Mouse (Mus musculus): ENCODE data around the gene Arhgap22.

Gene Arhgap22

DNA sequence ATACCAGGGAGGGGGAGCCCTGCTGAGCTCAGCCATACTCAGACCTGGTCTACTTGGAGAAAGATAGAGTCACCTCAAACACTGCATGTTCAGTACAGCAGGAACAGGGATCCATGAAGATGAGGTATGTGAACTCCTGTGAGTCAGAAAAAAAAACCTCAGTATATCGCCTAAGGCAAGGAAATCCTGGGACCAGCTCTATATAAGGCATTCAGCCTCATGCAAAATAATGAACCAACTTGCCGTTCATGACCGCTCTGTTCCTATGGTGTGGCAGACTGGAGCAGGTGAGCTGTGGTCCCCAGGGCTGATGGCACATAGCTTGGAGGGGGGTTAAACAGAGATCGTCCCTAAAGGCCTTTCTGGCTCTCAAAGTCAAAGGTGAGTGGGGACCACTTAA, 68.6 kb downstream of the Arhgap22 start:
- DNase-seq: no peak

DNA sequence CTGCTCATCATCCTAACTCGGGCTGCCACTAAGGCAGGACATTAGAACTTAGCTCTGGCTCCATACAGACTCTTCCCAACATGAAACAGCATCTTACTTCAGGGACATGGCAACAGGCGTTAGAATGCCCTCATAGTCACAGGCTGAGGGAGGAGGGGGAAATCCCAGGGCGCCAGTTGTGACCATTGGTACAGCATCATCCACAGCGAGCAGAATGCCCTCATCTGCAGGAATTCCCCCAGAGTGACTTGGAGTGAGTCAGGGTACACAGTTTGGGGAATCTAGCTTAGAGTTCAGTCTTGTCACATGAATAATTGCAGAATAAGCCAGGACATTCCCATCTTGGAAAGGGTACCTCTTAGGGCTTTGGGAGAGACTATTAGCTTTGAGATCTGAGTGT, 74.1 kb downstream of the Arhgap22 start:
- no peak for DNase-seq

DNA sequence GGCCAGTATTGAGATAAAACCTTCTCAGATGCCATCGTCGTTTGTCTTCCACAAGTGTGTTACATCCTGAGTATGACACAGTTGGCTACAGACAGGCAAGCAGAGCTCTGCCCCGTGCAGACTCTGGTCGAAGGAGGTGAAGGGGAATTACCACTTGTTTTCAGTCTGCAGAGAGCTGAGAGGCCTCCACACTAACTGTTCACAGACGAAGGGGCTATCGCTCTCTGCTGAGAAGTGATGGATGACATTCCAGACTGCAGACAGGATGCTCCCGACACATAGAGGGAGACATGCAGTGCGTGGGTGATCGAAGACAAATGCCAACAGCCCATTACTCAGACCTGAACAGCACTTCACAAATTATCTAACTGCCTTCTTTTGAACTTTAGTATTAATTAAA, 76.2 kb downstream of the Arhgap22 start:
- DNase-seq: no peak

DNA sequence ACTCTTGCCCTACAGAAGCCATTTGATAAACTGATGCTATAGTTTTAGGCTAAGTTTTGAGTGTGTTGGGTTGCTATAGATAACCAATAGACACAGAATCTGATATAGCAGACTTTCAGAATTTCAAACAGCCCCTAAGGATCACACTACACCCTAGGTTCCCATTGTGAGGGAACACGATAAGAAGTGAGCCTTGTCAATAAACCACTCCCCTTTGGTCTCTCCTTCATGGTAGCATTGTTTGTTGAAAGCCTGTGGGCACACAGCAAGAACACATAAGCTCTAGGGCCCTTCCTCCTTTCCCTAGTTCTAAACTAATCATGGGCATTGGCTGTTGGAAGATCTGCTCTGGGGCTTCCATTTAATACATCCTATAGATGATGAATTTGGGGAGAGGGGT, 80.7 kb downstream of the Arhgap22 start:
- no peak for DNase-seq

DNA sequence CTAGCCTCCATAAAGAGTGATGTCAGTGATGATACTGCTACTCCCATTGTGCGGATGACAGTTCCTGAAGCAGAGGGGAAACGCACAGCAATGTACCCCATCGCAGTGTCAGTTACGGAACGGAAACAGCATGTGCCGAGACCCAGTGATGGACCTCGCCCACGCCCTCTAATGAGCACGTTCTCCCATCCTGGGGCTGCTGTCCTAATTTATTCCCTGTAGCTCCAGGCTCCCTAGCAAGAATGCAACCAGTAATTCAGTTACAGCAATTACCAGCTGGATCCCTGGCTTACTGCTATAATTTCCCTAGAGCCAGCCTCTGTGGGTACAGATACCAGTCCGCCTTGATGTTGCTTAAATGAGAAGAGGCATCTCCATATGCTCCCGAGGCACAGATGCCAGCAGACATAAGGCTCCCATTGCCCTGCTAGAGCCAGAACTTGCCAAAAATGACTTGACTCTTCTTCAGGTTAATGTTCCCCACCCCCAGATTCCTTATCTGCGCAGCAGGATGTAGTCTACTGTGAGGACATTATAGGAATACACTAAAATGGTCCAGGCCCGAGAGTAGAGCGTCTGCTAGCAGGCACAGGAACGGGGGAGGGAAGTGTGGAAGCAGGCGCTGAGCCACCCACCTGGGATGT, 83.0 kb downstream of the Arhgap22 start:
- no peak for DNase-seq

DNA sequence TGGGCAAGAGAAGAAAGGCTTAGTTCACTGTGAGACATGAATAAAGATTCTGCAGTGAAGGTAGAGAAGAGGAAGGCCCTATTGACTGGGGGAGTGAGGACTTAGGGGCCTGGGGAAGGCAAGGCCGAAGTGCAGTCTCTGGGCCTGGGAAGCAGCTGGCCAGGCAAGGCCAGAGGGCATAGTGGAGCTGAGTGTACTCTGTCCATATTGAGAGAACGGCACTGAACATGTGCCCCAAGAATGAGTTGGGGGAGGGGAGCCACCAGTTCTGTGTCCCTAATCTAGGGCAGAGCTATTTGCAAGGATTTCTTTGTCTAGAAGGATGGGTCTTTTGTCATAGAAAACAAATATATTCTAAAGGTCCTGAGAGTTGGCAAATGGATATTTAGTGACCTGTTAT, 86.8 kb downstream of the Arhgap22 start:
- no peak for DNase-seq

DNA sequence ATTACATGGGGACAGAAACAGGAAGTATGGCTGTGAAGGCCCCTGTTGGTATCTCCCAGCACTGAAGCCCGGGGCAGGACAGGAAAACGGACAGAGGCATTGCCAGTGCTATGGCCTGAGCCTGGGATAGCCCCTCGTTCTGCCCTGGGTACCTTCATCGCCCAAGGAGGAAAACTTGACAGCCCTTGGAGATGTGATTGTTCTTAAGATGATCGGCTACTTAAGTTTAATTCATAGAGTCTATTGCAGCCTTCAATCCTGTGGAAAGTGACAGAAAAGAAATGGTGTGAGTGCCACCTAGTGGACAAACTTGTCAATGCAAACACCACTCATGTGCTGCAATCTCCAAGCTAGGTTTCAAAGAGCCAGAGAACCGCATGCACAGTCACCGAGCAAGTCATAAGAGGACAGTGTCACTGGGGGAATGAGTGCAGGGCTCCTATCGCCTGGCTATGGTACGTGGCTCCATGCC, 89.6 kb downstream of the Arhgap22 start:
- peak; percentile 86 for DNase-seq

DNA sequence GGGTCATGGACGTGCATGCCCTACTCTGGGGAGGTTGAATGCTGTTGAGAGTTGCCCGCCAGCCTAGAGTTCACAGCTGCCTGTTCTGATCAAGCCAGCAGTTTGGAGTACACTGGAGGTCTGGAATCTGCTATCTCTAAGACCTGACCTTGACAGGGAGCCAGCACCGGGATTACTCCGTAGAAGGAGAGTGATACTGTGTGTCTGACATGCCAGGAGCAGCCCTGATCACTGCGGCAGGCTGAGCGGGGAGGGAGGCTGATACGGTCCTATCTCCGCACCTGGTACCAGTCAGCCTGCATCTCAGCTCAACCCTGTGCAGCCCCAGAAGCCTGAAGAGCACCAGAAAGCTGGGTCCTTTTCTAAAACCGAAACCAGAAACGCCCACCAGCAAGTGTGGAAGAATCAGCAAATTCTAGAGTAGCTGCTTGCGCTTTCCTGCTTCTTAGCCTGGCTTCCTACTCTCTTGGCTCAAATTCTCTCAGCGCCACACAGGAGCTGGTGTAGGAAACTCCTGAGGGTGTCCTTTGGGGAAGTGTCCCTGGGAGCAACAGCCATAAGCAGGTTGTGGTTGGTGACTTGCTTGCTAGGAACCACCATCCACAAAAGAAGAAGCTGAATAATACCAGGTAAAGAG, 91.9 kb downstream of the Arhgap22 start:
- no peak for DNase-seq

DNA sequence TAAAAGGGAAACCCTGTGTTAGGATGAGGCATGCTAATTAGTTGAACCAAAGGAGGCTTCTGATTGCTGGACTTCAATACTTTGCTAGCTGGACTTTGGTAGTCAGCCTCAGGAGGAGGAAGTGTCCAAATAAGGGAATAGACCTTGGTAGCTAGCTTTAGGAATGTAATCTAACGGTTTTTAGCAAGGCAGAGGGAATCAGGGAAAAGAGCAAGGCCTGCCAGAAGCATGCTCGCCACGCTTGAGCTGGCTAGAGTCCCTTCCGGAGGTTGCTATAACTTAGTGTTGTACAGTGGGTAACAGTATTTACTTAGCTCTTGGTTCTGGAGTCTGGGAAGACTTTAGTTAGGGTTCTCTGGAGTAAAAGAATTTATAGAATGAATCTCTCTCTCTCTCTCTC, 96.9 kb downstream of the Arhgap22 start:
- DNase-seq: no peak

DNA sequence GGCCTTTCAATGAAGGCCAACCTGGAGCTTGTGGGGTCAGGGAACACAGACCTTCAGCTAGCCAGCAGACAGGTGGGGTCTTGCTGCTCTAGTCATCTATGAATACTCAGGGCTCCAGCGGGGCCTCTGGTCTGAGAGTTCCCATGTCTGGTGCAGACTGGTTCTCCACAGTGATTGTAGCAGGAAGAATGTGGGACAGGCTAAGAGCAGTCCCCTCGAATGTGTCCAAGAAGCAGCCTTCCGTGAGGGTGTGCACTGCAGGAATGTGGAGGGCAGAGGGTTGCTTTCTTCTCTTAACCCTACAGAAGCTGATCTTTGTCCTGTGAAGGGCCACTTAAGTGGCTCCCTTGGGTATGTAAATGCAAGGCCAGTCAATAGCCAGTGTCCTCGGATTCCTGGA, 98.5 kb downstream of the Arhgap22 start:
- no peak for DNase-seq

DNA sequence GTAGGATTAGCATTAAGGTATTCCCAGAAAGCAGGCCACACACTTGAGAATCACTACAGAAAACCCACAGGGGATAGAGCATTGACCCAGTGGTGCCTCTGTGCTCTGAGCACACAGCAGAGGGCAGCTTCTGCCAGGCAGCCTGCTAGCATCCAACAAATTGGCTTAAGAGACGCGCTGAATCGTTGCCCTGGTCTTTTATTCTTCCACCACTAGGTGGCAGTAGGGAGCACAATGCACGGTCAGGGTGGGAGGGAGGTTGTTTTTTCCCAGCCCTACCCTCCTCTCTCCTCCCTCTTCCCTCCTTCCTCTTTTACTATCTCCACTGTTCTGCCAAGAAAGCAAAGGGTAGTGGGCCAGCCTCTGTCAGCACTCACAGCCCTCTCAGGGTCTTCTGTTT, 99.8 kb downstream of the Arhgap22 start:
- DNase-seq: peak; percentile 59

DNA sequence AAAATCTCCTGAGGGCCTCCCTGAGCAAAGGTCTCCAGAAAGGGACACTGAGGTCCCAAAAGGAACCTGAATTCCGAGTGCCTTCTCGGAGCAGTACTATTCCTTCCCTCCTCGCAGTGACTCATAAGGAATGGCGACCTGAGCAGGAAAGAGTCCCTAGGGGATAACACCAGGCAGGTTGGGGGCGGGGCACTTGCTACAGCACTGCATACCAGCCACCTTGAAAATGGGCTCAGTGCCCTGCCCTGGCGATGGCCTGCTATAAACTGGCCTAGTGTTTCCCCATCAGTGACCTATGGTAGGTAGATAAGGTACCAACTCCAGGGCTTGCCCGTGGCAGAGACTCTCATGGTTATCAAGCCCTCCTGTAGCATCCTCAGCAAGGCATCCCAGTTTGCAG, 100.3 kb downstream of the Arhgap22 start:
- no peak for DNase-seq

DNA sequence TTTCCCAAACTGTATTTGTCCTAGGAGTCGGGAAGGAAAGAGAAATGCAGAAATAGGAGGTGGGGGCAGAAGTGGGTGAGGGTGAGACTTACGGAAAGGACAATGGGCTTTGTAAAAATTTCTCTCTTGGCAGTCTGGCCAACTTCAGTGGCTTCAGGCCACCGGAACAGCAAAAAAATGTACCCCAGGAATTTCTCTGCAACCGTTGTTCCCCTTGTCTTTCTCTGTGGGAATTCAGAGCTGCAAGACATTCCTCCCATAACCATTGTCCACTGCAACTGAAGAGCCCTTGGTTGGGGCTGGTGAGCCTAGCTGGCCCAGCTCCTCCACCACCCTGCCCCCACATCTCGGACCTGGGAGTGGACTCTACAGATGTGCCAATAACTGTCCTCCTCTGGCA, 101.3 kb downstream of the Arhgap22 start:
- no peak for DNase-seq

DNA sequence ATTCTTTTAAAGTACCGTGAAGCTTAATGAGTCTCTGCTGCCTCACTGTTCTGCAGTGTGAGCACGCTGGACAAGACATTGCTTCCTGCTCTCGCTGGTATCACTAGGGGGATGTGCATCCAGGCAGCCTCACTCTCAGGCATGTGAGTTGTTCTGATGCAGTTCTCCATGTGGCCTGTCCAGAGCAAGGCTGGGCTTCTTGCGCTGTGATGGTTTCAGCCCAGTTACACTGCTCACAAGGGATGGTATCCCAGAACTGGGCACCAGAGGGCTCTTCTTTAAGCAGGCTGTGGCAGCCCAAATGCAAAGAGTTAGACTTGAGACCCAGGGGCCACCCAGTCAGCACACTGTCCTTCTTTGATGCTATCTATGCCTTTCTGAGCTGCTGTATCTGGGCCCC, 101.9 kb downstream of the Arhgap22 start:
- no peak for DNase-seq

DNA sequence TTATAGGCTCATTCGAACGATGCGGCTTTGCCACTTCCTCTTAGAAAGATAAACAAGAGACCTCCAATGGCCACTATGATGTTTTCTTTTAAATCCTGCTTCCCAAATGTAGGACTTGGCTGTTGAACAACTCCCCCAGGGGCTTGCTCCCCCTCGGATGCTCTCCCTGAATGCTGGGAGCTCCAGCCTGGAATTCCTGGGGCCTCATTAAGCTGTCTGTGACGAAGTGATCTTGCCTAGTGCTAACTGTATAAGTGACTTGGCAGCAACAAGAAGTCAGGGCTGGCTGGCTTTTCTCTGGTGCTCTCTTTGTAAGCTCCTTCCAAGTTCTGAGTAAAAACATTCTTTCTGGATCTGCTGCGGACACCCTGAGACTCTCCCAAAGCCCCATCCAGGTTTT, 104.1 kb downstream of the Arhgap22 start:
- no peak for DNase-seq

DNA sequence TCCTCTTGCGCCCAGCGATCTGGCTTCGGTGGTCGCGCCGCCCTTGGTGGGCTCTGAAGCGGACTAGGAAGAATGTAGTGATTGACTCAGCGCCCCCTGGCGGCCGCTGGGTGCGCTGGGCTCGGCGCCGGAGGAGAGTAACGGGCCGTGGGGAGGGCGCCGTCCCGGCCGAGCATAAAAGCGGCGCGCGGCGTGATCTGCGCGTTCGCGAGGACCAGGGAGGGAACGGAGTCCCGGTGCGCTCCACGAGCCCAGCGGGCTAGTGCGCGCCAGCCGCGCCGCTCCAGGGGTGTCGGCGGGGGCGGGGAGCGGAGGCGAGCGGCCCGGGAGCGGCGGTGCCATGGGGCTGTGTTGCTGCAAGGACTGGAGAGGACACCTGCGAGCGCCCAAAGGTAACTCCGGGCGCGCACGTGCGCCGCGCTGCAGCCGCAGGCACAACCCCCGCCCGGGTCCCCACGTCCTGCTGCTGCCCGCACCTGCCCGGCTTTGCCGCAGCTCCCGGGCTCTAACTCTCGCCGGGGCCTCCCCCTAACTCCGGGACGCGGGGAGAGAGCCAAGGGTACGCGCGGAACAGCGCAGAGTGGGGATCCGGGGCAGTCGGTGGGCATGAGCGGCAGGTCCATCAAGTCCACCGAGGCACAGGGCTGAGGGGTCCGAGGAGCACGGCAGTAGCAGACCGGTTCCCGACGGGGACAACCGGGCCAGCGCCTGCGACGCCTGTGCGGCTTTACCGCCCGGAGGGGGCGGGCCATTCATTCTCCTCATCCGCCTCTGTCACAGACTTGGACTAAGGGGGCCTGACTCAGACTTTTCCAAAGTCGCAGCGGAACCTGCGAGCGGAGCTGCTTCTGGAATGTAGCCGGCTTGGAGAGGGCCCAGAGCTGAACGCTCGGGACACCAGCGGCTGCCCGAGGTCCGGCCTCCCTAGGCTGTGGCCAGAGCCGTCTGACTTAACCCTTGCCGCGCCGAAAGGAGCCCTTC, 106.0 kb downstream of the Arhgap22 start:
- DNase-seq: peak; percentile 81

DNA sequence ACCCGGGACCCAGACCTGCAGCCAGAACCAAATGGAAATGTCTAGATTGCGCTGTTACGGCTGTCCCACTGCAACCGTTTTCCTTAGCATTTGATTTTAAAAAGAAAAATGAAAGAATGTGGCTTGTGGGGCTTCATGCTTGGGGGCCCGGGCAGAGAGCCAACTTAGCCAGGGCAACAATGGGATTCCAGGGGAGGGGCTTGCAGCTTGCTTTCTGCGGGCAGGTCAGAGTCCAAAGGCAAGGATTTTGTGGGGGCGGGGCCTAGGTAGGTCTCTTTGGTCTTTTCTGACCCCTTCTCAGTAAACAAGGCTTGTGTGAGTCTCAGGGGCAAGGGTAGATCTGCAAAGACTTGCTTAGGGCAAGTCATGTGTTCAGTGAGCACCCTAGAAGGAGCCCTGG, 107.0 kb downstream of the Arhgap22 start:
- DNase-seq: no peak

DNA sequence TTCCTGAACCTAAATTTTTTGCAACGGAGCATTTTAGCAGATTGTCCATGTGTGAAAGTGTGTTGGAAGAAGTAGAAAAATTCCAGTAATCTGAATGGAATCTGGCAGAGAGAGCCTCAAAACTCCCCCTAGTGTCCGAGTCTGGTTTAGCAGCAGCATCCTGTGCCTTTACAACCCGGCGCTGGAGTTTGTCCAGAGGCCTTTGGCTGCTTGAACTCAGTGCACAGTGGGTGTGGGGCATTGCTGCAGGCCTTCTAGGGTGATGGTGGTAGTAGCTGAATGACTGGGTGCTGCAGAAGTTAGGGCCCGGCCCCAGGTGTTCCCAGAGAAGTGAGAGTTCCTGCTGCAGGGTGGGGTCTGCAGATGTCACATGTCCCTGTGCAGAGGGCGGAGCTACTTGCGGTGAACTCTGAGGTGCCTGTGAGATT, 108.8 kb downstream of the Arhgap22 start:
- DNase-seq: peak; percentile 87

DNA sequence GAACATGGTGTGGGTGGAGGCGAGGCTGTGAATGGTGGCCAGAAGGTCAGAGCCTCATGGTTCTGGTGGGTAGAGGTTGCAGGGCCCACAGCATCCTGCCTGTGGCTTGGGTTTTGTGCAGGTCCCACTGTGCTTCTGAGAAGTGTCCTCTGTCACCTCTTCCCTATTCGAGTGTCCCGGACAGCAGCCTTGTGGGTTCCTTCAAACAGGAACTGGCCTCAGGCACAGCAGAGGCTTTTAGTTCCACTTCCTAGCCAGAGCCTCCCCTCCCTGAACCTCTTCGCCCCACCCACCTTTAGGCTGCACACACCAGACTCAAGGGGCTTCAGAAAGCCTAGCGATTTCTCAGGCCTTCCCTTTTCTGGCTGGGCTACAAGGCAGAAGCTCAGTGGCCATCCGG, 110.7 kb downstream of the Arhgap22 start:
- DNase-seq: peak; percentile 56

DNA sequence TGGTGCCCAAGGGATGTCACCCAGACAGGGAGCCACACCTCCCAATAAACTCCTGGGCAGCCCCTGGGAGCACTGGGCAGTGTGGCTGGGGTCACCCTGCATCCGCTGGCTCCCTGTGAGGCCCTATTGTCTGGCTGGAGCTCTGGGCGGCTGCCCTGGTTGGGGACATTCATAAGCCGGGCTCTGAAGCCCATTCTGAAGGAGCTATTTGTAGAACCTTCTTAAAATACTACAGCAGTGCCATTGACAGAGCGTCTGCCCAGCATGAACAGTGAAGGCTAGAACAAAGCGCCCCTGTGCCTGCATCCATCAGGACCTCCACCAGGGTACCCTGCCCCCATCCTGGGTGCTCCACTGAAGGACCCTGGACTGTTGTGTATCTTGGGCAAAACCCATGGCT, 114.5 kb downstream of the Arhgap22 start:
- no peak for DNase-seq

DNA sequence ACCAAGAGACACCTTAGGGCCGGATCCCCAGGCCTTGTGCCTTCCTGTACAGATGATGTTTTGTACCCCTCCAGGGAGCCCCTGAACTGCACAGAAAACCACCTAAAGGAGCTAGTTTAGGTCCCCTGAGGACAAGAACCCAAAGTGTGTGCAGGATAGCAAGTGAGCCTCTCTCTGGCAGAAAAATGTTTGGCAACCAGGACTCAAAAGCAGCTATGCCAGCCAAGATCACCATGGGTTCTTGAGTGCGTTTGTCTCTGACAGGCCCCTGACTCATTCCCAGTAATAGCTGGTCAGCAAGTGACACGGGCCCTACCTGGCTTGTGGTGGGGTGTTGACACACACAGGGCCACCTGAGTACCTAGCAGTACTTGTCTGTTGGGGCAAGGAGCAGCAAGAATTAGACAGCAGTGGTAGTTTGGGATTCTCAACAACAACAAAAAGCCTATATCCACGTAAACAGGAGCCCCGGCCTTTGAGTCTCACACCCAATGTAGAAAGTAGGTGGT, 115.5 kb downstream of the Arhgap22 start:
- DNase-seq: no peak

DNA sequence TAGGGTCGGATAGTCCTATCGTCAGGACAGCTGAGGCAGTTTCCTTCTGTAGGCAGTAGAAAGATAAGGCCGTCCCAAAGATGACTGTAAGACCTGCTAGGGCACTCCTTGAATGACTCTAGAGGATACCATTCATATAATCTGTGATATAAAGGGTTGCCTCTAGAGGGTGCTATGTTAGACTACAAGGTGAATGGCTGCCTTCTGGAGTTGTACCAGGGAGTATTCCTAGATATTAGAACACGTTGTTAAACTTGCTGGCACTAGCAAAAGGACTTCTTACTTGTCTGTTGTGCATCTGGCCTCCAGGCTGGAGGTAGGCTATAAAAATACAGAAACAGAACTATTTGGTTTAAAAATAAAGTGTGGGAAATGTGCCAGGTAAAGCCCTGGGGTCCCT, 117.2 kb downstream of the Arhgap22 start:
- no peak for DNase-seq

DNA sequence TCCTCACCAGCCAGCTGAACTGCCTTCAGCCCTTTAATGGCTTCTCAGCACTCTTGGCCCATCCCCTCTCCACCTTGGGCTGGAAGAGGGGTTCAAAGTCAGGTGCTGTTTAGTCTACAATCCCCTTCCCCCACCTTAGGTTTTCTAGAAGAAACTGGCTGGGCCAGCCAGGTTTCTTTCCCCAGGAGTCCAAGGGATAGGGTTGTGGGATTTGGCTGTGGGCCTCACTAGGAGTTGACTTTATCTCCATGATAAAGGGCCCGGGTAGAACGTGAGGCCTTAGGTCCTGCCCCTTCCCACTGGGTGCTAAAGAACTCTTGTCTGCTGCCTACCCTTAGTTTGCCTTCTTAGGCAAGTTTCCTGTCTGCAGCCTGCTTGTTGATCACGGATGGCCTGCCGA, 117.8 kb downstream of the Arhgap22 start:
- DNase-seq: no peak

DNA sequence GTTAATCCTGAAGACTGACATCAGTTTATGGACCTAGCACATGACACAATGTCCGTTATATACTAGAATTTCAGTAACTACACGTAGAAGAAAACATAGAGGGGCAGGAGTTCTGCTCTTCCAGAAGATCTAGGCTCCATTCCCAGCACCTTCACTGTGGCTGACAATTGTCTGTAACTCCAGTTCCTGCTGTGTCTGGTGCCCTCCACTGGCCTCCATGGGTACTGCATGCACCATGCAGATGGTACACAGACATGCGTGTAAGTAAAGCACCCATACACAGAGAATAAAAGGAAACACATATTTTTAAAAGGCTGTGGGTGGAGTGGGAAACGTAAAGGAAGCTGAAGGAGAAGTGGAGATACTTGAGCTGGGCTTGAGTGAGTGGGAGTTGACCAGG, 120.0 kb downstream of the Arhgap22 start:
- peak; percentile 51 for DNase-seq
